Mouse (Mus musculus) right cerebral cortex, postnatal 14 days (tissue): Measurements from ENCODE around the gene Clca3a1.

ENCODE experiments used
- DNase-seq: peaks from one replicate; pipeline ENCODE4 v3.0.0; 2022

Clca3a1 gene

DNA sequence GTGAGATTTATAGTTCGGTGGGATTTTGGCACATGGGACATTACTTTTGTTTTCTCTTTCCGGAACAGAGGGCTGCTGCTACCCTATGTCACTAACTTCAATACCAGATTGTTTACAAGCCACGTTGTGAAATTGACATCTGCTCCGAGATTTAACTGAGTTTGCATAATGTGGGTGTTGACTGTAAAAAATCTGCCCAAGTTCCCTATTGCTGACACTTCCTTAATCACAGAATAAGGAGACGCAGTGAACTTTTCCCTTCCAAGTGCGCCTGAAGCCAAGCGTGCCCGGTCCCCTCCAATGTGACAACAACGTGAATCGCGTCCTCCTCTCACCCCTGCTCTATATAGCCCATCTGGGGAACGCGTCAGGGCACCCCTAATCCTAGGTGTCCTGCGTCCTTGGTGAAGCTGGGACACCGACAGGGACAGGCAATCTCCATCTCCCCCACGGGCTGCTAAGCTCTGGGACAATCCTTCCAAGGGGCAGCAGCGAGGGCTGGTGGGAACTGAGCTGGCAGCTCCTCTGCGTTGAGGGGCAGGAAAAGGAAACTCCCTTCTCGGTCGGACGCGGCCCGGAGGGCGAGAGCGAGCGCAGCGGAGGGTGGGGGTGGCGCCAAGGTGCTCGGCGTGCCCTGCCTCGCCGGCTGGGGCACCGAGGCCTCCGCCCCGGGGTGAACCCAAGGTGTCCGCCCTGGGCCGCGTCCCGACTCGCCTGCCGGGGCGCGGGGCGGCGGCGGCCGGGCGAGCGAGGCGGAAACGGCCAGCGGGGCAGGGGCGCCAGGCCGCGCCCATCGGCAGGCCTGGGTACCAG lies 41.5 kb downstream of the Clca3a1 start:
- DNase-seq: peak; percentile 57

DNA sequence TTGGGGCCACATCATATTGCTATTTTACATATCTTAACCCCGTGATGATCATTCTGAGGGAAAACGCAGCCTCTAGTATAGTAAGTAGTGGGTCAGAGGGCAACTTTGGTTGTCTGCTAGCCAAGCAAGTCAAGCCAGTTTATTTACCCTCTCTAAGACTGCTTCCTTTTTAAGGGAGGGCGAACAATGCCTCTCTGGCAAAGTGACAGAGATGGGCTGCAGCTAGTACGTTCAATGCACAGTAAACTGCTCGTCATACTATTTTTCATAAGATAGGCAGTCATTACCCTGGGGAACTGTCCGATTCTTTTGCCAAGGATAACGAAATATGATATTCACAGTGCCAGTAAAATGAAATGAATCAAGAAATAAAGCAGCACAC lies 42.1 kb downstream of the Clca3a1 start:
- DNase-seq: no peak

DNA sequence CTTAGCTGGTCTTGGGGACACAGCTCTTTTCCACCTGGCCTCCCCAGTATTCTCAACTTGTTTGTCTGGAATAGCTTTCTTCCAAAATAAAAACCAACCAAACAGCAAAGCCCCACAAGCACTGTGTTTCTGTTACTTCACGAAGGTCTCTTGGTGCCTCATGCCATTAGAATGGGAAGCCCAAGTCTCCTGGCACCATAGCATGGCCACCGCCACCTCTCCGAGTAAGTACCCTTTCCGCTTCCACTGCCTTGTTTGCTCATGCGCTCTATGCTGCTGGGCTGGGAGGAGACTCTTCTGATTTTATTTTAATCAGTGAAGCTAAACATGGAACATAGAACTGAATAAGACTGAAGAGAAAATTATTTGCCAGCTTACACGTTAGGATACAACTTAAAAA lies 42.9 kb downstream of the Clca3a1 start:
- DNase-seq: no peak

DNA sequence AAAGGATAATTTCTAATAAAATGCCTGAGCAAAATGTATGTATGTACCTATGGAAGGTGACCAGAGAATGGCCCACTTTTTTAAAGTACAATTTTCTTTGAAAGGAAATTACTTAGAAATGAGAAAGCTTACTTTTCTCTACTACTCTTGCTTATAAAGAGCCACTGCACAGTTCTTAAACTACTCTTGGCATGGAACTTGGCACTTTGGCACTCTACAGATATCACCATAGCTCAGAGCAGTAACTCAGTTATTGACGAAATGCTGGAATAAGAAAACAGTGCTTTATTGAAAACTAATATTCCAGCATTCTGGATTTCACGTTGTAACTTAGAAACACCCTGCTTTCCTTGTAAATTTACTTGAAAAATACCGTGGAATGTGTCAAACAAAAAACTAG lies 43.7 kb downstream of the Clca3a1 start:
- DNase-seq: no peak

DNA sequence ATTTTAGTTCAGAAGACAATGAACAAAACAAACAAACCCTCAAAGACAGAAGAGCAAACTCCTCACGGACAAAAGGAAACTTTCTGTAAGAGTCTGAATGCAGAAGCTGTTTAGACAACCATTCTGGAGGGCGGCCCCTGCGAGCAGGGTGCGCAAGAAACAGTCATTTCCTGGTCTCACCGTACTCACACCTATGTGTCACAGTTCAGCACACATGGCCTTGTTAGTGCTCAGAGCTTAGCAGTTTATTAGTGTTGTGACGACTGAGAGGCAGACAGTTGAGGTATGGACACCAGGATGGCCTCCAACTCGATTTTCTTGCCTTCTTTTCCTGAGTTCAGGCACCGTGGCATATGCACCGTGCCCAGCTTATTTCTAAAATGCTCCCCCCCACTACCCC lies 44.9 kb downstream of the Clca3a1 start:
- no peak for DNase-seq

DNA sequence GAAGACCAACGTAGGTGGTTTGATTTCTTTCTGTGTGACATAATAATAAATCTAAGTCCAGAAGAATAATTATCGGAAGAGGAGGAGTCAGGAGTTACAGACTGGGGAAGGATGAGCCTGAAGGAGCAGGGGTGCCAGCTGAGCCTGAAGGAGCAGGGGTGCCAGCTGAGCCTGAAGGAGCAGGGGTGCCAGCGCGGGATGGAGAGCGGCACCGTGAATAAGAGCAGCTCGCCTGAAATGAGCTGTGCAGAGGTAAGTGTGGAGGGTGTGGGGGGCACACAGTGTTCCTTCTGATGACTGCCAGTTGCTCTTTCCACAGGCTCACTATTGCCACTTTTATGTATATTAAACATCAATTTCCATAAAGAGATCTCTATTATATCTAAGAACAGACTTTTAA lies 45.7 kb downstream of the Clca3a1 start:
- DNase-seq: no peak

DNA sequence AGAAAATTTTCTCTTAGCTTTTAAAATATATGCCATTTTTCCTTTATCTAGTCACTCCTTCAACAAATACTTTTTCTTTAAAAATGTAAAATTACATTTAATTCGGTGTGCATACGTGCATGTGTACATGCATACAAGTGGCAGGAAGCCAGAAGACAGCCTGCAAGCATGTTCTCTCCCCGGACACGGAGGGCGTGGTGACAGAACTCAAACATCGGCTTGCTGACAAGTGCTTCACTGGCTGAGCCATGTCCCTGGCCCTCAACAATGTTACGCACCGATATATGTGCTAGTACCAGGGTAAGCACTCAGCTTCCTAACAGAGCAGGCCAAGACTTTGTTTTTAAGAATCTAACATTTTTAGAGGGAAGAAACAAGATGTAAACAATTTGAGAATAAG lies 46.2 kb downstream of the Clca3a1 start:
- no peak for DNase-seq

DNA sequence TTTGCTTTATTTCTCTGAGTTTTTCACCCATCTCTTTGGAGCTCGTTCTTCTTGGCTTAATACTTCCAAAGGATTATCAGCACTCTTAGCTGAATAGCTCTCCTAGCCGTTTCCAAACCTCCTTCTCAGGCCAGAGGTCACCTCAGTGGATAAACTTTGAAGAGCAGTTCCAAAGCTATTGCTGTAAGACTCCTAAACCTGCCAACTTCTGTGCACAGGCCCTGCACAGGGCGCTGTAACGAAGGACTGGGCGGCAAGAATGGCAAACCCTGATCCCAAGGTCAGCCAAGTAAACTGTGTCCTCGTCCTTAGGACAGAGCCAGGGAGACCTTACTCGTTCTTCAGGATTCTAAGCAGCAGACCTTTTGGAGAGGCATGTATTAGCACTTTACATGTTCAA lies 46.7 kb downstream of the Clca3a1 start:
- no peak for DNase-seq

DNA sequence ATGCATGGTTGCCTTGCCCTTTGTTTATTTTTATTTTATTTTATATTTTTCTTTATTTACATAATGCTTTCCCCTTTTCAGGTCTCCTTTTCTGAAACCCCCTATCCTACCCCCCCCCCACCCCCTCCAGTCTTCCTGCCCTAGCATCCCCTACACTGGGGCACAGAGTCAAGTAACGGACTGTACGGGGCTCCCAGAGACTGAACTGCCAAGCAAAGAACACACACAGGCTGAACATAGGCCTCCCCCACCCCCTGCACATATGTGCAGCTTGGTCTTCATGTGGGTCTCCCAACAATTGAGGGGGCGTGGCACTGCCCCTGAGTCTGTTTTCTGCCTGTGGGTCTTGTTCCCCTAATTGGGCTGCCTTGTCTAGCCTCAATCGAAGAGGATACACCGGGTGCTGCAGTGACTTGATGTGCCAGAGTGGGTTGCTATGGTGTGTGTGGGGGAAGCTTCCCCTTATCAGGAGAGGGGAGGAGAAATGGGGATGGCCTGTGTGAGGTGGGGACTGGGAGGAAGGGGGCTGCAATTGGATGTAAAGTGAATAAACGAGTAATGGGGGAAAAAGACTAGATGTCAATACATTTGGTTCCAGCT lies 49.1 kb downstream of the Clca3a1 start:
- DNase-seq: no peak

DNA sequence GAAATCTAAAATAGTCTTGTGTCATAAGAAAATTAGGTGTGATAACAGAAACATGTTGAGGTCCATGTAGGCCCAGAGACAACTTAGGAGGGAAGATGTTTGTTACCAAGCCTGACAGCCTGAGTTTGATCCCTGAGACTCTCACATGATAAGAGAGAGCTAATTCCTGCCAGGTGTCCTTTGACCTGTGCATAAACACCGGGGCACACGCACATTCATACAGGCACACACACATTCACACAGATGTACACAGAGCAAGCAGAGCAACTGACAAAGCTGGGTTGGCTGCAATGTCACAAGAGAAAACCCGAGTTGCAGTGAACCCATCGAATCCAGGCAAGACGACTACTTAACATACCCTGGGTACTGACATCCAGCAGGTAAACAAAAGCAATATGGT lies 52.2 kb downstream of the Clca3a1 start:
- no peak for DNase-seq

DNA sequence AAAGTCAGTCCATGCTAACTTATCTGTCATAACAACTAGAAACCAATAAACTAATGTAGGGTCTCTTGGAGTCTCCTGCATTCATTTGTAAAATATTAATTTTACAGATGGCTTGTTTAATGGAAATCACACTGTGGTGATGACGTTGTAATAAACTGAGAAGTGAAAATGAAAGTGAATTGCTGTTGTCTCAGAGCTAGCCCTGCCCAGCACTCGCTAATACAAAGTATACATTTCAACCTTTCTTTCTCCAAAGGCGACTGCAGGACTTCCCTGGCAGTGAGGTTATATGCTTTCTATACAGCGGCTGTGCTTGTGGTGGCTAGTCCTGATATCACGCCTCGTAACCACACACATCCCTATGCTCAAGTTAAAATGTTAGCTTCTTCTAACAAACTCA lies 56.8 kb downstream of the Clca3a1 start:
- DNase-seq: no peak

DNA sequence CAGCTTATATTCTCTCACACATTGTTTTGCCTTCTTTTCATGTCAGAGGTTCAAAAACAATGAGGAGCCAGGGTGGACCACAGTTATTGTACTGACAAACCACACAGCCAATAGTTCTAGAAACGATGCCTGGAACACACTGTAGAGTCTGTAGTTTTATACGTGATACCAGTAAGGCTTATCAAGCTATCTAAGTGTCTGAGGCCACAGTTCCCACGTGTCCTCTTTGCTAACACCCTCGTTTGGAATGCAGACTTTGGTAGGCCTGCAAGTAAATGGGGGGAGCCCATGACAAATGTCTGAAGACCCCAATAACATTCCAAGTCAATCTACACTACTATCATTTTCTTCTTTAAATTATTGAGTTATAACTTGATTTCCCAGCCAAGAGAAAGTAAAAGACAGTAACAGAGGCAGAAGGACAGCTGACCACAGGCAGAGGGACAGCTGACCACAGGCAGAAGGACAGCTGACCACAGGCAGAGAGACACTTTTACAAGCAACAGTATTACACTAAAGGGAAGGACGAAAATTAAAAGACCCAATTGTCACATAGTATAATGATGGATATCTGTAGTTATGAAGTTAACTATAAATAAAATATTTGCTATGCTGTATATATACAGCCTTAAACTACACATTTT lies 61.9 kb downstream of the Clca3a1 start:
- no peak for DNase-seq

DNA sequence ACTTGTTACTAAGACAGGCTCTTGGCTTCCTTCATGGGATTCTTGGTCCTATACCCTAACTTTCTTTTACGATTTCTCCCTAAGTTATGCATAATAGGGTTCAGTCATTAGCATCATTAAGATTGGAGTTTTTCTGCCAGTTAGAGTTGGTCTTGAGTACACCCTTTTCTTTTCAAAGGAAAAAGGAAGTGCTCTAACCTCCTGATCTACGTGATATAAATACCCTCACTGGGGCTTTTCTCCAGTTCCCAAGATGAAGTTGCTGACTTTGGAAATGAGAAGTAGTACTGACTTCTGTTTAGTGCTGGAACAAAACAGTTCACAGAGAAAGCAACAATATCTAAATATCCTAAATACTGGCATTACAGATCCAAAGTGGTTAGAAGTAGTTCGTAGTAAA lies 62.8 kb downstream of the Clca3a1 start:
- DNase-seq: no peak

DNA sequence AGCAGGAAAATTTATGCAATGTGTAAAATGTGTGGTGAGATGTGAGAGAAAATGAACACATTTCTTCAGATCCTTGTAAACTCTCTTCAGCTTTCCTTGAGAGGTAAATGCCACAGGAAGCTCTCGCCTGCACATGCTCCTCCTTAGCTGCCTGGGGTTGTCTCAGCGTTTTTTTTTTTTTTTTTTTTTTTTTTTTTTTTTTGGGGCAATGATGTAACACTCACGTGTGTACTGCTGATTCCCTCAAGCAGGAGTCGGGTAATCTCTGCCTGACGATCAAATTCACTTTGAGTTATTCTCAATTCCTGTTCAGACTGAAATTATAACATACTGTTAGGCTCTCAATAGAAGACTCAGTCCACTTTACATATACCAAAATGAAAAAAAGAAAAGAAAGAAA lies 63.6 kb downstream of the Clca3a1 start:
- DNase-seq: no peak

DNA sequence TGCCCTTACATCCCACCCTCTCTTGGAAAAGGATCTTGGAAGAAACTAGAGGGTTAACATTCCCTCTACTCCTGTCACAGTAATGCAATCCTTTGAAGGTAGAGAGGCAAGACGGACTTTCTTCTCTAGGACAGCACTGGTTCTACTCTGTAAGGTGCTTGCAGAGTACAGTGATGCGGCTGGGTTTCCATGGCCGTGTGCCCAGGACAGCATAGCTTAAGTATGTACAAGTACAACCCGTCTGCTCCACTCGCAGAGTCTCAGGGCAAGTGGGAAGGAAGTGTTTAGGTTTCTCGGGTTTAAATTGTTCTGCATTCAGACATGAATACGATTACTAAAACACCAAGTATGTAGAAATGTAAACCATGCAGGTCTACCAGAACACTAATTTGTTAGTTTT lies 65.8 kb downstream of the Clca3a1 start:
- DNase-seq: no peak

DNA sequence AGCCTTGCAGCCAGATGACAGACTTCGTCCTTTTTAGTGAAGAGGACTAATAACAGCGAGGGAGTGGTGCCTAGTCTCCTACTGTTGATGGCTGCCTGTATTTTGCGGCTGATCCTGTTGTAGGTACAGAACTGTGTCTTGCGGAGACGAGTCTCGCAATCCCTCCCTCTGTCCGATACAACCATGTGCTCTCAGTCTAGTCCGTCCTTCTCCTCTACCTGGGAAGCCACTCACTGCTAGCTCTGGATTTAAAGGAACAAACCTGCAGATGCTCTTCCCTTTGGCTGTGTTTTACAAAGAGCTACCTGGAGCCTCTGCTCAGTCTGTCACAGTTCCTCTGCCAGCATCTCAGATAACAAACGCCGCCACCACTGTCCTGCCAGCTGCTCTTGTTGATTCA lies 66.7 kb downstream of the Clca3a1 start:
- no peak for DNase-seq

DNA sequence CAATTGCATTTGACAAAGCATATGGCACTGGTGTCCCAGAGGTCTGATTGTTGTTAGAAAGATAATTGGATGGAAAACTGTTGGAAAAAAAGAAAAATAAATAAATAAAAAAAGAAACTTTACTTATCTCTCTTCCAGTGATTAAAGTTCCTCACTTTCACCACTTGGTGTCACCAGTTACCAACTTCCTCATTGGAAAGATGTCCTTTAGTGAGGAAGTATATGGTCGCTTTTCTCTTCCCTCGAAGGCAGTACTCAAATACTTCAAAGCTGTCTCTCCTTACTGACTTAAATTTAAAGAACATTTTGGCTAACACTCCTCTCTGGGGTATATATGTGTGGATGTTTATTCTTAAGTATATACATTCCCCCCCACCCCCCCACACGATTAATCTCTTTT lies 68.7 kb downstream of the Clca3a1 start:
- DNase-seq: no peak

DNA sequence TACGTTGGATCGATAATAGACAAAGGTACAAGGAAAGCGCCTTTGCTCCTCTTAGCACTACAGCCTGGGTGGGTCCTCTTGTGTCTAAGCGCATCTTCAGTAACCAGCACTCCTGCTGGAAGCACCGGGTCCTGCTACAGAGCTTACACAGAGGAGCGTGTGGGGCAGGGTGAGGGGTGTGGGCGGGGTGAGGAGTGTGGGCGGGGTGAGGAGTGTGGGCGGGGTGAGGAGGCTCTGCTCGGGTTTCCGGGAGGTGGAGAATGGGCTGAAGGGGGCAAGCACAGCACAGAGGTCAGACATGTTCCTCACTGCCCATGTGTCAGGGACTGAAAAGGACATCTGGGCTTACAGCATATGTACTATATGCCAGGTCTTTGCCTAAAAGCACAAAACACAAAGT lies 71.5 kb downstream of the Clca3a1 start:
- DNase-seq: no peak

DNA sequence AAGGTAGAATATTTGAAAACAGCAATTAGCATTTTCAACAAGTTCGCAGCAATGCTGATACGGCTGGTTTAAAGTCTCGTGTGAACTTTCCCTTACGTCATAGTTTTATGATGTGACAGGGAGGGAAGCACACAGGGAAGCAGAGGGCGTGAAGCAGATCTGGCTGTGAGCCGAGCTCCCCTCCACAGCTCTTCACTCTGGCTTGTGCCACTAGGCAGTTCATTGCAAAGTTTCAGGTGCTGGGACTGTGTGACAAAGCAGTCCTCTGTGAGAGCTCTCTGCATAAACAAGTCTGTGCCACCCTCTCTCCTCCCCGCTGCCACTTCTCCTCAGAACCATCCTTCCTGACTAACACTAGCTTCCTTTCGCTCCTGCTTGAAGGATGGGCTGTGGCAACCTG lies 72.5 kb downstream of the Clca3a1 start:
- DNase-seq: no peak

DNA sequence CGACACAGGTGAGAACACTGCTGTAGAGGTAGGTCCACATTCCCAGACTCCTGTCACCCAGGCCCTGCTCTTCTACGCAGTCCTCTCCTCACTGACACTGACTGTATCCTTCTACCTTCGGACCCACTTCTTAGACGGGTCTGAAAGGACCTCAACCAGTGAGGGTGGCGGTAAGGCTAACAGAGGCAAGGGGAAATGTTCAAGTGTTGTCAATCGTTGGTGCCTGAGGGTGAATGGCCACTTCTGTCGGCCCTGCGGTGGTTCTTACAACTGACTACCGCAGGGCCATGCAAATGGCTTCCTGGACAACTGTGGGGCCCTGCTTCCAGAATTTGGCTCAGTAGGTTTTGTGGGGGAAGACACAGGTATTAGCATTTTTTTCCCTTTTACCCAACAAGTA lies 73.2 kb downstream of the Clca3a1 start:
- DNase-seq: no peak

DNA sequence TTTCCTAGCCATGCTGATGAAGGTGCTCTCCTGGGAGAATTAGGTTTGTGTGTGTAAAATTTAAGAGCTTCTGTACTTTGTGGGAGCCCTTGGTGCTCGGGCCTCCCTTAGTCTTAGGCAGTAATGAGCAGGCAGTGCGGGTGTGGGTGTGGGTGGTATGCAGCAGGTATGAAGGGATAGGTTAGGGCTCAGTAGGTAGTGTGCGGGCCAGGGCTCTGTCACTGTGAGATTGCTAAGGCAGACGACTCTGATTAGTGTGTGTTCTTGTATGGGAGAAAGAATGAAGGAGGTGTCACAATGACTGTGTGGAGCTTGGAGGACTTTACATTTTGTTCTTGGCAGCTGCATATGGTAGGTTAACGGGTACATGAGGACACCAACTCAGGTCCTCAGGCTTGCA lies 74.6 kb downstream of the Clca3a1 start:
- DNase-seq: no peak

DNA sequence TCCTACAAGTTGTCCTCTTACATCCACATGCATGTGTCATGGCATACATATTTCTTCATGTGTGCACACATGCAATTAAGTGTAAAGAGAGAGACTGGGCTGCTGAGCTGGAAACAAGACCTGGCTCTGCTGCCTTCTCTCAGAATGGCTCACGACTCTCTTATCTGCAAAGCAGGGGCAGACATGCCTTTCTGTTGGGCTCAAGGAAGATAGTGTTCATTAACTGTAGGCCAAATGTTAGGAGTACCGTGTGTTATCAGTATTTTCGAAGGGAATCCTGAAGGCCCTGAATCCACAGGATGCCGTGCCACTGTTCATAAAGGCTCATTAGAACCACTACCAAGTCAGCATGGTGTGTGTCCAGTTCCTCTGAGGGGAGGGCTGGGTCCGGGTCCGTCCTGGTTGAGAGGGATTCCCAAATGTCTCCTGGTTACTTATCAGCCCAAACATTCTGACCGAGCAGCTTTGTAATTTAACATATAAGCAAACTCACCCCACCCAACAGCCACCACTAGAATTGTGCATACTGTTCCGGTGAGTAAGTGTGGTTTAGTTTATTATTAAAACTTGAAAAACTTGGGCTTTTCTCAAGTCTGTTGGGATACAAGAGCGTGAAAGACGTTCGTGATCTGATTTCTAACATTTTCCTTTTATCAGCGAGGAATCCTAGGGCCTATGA lies 77.5 kb downstream of the Clca3a1 start:
- DNase-seq: no peak

DNA sequence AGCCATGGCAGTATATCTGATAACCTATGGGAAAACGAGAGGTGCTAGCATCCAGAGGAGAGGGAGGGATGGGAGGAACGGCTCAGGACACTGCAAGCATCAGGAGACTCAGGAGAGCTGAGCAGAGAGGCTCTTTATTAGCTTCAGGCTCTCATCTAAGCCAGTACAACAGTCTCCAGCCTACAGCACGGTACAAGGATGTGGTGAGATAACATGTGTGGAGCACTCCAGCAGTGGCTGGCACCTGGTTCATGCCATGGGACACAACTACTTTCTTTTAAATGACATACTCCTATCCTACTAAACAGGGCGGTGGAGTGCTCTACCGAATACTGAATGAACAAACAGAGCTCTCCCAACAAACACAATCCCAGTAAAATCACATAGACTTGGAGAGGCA lies 79.2 kb downstream of the Clca3a1 start:
- no peak for DNase-seq

DNA sequence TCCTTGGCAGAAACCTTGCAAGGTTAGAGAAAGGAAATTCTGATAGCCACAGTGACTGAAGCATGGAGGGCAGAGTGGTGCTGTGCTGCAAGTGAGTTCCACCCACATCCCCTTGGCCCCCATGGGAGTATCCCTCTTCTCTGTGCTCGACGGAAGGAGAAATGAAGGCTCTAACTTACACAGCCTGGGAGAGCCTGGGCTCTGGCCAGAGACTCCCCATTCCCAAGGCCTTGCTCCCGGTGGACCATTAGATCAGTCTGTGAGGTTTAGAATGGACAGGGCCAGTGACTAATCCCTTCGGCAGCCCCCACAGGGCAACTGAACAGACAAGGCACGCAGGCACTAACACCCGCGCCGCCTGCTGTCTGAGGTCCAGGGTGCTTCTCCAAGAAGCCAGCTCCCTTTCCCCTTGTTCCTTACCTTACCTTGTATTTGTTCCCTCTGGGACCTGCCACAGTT lies 81.0 kb downstream of the Clca3a1 start:
- DNase-seq: no peak
